Mouse (Mus musculus) embryonic facial prominence, embryonic 10.5 days (tissue): Measurements from ENCODE around the gene Cygb. TPM values are rescaled to one million over a fixed set of nuclear protein-coding genes. Genes with fewer than 3 reads are reported as not detected.

Source experiments
- DNase-seq: peaks from one replicate; pipeline ENCODE4 v3.0.0-alpha.2; 2017; ENCODE audit warnings: low spot score
- H3K27ac ChIP-seq: fragments of 300-500 bp; sonication (generic); replicated peaks from 2 replicates; pipeline ENCODE4 v1.5.1; 2016; ENCODE audit warnings: mild to moderate bottlenecking
- H3K27me3 ChIP-seq: fragments of 300-500 bp; sonication (generic); replicated peaks from 2 replicates; pipeline ENCODE4 v1.6.1; 2016; ENCODE audit warnings: low read depth, mild to moderate bottlenecking; ENCODE audit not compliant: poor library complexity, severe bottlenecking
- H3K36me3 ChIP-seq: fragments of 300-500 bp; sonication (generic); replicated peaks from 2 replicates; pipeline ENCODE4 v1.6.1; 2016; ENCODE audit warnings: mild to moderate bottlenecking, moderate library complexity
- H3K4me1 ChIP-seq: fragments of 300-500 bp; sonication (generic); 2 replicates; pipeline ENCODE4 v1.6.1; 2016
- H3K4me3 ChIP-seq: fragments of 300-500 bp; sonication (generic); 2 replicates; pipeline ENCODE4 v1.5.1; 2016; ENCODE audit warnings: mild to moderate bottlenecking, moderate library complexity
- H3K9me3 ChIP-seq: fragments of 300-500 bp; sonication (generic); 2 replicates; pipeline ENCODE4 v1.6.1; 2016; ENCODE audit warnings: mild to moderate bottlenecking
- WGBS: fragments of 180-500 bp; shearing (Covaris S2); methylation state at CpG from one replicate; pipeline ENCODE4 v1.1.7; 2016; 5-methylcytosine and 5-hydroxymethylcytosine counted together
- polyA plus RNA-seq: library from polyadenylated mRNA; unstranded; fragments of >200 nt; fragmentation: Nextera tagmentation; extraction: Ambion mirVana; gene quantifications from 2 replicates; pipeline ENCODE4 v1.2.1, GENCODE M21; 2016

Cygb gene
- polyA plus RNA-seq, 1 experiment from 2014 or later = 5.0 TPM

DNA sequence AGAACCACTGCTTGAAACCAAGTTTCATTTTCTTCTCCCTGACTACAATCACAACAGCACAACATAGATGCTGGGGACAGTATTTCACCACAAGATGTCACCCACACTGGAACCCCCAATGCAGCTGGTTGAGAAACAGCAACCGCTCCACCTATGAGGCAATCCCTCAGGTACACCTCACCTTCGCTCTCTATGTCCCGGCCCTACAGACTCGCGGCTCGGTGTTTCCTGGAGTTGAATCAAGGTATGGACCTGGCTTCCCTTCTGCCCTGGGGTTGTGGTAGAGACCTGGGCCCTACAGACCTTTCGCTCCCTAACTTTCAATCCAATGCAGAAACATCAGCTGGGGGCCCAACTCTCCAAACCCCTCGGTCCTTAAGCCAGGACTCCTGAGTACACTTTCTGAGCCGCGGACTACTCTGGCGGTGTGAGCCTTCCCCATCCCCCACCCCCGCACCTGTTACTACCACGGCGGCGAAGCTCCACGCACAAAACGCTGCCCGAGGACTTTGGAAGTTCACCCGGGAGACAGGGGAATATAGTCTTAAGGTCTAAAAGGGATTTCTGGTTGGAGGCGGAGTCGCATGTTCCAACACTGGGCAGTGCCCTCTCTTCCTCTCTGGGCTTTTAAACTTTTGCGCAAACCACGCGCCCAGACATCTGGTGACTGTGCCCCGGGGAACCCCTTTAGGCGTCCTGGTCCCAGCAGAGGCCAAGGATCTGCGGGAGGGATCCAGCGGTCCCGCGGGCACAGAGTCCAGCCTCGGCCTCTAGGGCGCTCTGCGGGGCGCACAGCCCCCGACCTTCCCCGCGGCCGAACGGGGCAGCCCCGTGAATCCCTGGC, 30.6 kb downstream of the Cygb start:
- Histone ChIP-seq H3K27me3 (peaks cover 47% of the 10 kb centered on the region), H3K4me1 (peaks cover 65% of the 10 kb centered on the region), H3K9me3 (no peaks in the 10 kb centered on the region), H3K27ac (peak overlapping the region; percentile 82), H3K4me3 (peak overlapping the region; percentile 75), H3K36me3 (no peaks in the 10 kb centered on the region)
- DNase-seq = no peak
- WGBS = 4% methylated on average over 40 of the region's 40 CpGs

DNA sequence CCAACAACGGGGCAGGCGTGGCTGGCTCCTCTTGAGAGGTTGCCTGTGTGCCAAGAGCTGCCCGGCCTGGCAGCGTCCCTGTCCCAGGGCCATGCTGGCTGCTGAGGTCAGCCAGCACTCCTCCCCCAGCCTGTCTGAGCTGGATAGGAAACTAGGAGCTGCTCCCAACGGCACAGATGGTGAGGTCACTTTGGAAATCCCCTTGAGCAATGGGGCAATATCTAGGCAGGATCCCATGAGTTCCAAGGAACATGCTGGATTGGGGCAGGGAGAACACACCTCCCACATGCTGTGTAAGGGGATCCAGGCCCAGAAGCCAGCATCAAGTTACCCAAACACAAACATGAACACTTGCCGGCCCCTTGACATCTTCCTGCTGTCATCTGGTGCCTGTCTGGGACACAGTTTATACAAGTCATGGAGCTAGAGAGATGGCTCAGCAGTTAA, 32.8 kb downstream of the Cygb start:
- 43% methylated on average over 6 of the region's 6 CpGs for WGBS
- H3K36me3 ChIP-seq = no peaks in the 10 kb centered on the region
- peak overlapping the region; percentile 61 for H3K27ac ChIP-seq
- DNase-seq = peak; percentile 55
- peaks cover 78% of the 10 kb centered on the region for H3K4me1 ChIP-seq
- H3K9me3 ChIP-seq = no peaks in the 10 kb centered on the region
- H3K4me3 ChIP-seq = peak overlapping the region; percentile 12
- peaks cover 47% of the 10 kb centered on the region for H3K27me3 ChIP-seq

GRCm38 (mm10) chr11:116620559-116621253, 33.4 kb downstream of the Cygb start:
- Histone ChIP-seq H3K4me1 (peaks cover 84% of the 10 kb centered on the region), H3K36me3 (no peaks in the 10 kb centered on the region), H3K4me3 (peak overlapping the region; percentile 12; the same call in 1 of the 2 replicates), H3K9me3 (no peaks in the 10 kb centered on the region), H3K27me3 (peaks cover 47% of the 10 kb centered on the region), H3K27ac (peak overlapping the region; percentile 61)
- no peak for DNase-seq
- 80% methylated on average over 10 of the region's 10 CpGs for WGBS

DNA sequence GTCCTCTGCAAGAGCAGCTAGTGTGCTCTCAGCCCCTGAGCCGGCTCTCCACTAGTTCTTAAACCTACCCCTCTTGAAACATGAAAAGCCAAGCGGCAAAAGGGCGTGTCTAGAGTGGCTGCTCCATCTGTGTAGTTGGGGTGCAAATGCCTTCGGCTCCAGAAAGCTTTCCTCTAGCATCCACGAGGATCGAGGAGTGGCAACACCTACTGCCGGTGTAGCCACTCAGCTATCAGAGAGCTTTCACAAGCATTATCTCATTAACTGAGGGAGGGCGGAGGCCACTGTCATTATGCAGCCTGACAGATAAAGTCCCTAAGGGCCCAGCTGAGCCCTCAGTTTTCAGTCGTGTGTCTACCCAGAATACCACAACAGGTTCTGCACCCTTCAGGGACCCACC, 34.0 kb downstream of the Cygb start:
- 48% methylated on average over 9 of the region's 9 CpGs for WGBS
- H3K27ac ChIP-seq = no peak overlapping the region; the same call in 1 of the 2 replicates
- no peaks in the 10 kb centered on the region for H3K36me3 ChIP-seq
- no peaks in the 10 kb centered on the region for H3K9me3 ChIP-seq
- no peak for DNase-seq
- H3K4me3 ChIP-seq = no peak overlapping the region
- H3K4me1 ChIP-seq = peaks cover 86% of the 10 kb centered on the region
- H3K27me3 ChIP-seq = peaks cover 46% of the 10 kb centered on the region

DNA sequence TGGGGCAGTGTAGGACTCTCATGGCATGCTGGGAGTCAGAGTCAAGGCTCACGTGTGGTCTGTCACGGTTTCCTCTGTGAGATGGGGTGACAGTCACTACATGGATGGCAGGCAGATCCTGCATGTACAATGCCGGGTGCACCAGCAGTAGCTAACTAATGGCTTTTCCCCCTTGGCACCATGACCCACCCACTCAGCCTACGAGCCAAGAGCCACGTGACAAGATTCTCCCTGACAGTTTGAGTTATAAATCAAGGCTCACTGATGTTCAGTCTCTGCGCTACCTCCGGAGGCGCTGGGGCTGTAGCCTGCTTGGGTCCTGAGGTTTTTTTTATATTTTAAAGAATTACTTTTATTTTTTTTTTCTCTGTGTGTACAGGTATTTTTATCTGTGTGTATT, 34.6 kb downstream of the Cygb start:
- Histone ChIP-seq H3K9me3 (no peaks in the 10 kb centered on the region), H3K27me3 (peaks cover 41% of the 10 kb centered on the region), H3K27ac (no peak overlapping the region), H3K4me3 (no peak overlapping the region), H3K4me1 (peaks cover 85% of the 10 kb centered on the region), H3K36me3 (no peaks in the 10 kb centered on the region)
- WGBS = 85% methylated on average over 8 of the region's 8 CpGs
- DNase-seq = no peak

DNA sequence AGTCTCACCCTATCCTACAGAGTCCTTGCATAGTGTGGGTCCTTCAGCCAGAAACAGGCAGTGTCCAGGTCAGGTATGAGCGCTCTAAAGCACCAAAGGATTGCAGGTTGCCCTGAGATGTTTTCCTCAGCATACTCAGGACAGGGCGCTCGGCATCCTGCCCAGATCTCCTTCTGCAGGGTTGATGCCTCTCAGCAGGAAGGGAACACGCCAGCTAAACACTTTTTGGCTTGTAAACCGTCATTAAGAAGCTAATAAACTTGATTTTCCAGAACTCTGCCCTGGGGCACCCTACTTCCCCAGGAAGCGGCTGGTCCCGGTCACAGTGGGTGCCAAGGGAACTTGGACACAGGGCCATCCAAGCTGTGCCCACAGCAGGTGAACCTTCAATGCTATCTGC, 35.0 kb downstream of the Cygb start:
- Histone ChIP-seq H3K4me3 (no peak overlapping the region), H3K27me3 (peaks cover 39% of the 10 kb centered on the region), H3K36me3 (no peaks in the 10 kb centered on the region), H3K27ac (no peak overlapping the region), H3K4me1 (peaks cover 81% of the 10 kb centered on the region), H3K9me3 (no peaks in the 10 kb centered on the region)
- WGBS = 87% methylated on average over 7 of the region's 7 CpGs
- no peak for DNase-seq

DNA sequence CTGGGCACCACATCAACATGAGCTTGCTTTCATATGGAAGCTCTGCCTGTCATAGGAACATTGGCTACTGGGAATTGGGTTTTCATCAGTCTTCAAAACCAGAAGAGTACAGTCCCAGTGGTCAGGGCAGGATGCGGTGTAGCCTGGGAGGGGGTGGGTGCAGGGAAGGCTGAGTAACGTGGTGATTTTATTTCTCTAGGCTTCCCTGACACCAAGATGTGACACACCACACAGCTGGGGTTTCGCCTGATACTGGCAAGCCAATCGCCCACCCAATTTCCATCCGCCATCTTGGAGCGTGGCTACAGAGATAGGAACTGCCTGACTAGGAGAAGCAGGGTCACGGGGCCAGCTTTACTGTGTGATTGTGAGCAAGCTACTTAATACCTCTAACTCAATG, 35.4 kb downstream of the Cygb start:
- Histone ChIP-seq H3K4me3 (no peak overlapping the region), H3K9me3 (no peaks in the 10 kb centered on the region), H3K27me3 (peaks cover 34% of the 10 kb centered on the region), H3K4me1 (peaks cover 76% of the 10 kb centered on the region), H3K36me3 (no peaks in the 10 kb centered on the region), H3K27ac (no peak overlapping the region)
- DNase-seq = no peak
- 89% methylated on average over 7 of the region's 7 CpGs for WGBS

DNA sequence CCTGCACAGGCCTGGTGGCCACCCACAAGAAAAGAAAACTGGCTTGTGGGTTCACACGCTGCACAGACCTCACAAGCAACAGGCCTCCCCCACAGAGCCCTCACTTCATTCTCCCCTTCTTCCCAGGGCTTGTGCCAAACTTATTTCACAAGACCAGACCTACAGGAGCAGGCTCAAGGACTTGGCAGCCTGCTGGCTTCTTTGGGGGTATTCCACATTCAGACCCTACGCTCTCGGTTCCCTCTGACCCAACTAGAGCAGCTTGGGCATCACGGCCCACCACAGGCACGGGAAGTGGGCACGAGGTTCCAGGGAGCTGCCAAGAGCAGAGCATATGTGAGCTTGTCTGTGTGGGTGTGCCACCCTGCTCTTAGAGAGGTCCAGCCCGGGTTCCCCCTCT, 36.5 kb downstream of the Cygb start:
- no peak overlapping the region for H3K27ac ChIP-seq
- DNase-seq = no peak
- no peak overlapping the region for H3K4me3 ChIP-seq
- H3K27me3 ChIP-seq = peaks cover 24% of the 10 kb centered on the region
- H3K9me3 ChIP-seq = no peaks in the 10 kb centered on the region
- peaks cover 66% of the 10 kb centered on the region for H3K4me1 ChIP-seq
- no peaks in the 10 kb centered on the region for H3K36me3 ChIP-seq
- 89% methylated on average over 7 of the region's 7 CpGs for WGBS

DNA sequence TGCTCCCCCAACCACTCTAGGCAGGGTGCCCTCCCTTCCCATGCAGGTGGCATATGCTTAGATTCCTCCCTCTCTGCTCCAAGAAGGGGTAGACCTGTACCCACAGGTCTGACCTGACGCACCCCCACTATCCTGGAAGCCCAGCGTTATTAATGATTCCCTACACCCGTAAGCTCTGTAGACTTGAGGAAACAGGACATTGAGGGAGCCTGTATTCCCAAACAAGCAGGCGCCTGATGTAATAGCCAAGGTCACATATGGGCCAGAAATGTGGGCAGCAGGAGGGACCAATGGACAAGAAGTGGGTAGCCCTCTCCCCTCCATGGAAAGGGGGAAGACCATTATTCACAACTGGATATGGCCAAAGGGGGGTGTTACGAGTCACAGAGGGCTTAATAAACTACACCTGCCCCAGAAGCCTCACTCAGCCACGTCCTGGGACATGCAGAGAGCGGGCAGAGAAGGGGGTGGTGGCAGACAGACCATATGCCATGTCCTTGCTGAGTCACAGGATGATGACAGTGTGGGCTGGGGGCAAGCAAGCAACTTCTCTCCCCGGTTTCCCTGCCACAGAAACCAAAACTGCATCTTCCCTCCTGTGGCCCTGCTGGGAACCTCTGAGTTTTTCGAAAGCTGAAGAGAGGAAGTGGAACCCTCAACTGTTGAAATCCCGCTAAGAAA, 37.5 kb downstream of the Cygb start:
- 76% methylated on average over 10 of the region's 10 CpGs for WGBS
- Histone ChIP-seq H3K4me1 (peaks cover 55% of the 10 kb centered on the region), H3K9me3 (no peaks in the 10 kb centered on the region), H3K27ac (peak overlapping the region; percentile 48), H3K4me3 (no peak overlapping the region), H3K36me3 (no peaks in the 10 kb centered on the region), H3K27me3 (peaks cover 13% of the 10 kb centered on the region)
- DNase-seq = no peak

DNA sequence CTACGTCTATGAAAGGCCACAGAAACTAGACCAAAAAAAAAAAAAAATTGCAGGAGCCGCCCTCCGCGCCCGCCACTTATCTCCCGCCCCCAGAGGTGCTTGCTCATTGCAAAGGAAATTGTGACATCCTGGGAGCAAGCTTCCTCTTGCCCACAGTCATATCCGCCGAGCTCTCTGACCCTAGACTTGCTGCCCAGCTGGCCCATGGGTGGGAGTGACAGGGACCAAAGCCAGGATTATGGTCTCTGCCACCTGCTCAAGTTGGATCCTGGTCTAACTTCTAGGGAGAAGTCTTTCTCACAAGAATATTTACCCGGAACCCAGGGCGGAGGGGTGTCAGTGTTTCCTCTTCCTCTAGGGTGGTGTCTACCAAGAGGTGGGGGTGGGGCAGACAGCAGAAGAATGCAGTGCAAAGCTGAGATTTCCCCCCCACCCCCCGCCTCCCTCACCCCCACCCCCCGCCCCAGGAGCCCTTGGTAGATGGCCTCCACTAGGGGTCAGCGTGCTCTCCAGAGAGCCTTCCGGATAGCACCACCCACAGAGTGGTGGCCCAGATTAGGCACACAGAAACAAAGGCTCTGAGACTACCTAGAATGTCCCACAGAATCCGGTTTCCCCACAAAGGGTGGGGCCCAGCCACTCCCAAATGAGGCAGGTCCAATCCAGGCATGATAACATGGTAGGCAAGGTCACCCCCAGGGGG, 38.2 kb downstream of the Cygb start:
- H3K27ac ChIP-seq = peak overlapping the region; percentile 48; the same call in 1 of the 2 replicates
- no peaks in the 10 kb centered on the region for H3K36me3 ChIP-seq
- peaks cover 10% of the 10 kb centered on the region for H3K27me3 ChIP-seq
- DNase-seq = peak; percentile 34
- peaks cover 48% of the 10 kb centered on the region for H3K4me1 ChIP-seq
- H3K4me3 ChIP-seq = no peak overlapping the region
- WGBS = 54% methylated on average over 15 of the region's 15 CpGs
- no peaks in the 10 kb centered on the region for H3K9me3 ChIP-seq

DNA sequence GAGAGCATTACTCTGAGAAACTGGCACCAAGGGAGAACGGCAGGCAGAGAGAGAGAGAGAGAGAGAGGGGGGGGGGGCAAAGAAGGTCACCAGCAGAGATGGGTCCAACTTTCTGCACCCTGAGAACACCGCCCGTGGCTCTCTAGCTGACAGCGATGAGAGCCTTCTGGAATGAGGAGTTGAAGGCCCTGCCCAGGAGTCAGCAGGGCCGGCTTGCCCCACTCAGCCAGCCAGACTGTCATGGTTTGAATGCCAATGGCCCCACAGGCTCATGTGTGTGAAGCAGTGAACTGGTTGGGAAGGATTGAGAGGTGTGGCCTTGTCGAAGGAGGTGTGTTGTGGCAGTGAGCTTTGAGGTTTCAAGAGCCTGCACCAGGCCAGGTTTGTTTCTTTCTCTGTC, 40.9 kb downstream of the Cygb start:
- DNase-seq = no peak
- no peak overlapping the region for H3K4me3 ChIP-seq
- WGBS = 93% methylated on average over 6 of the region's 6 CpGs
- H3K27ac ChIP-seq = no peak overlapping the region
- H3K36me3 ChIP-seq = no peaks in the 10 kb centered on the region; the same call in 1 of the 2 replicates
- no peaks in the 10 kb centered on the region; the same call in 1 of the 2 replicates for H3K27me3 ChIP-seq
- peaks cover 50% of the 10 kb centered on the region for H3K4me1 ChIP-seq
- no peaks in the 10 kb centered on the region for H3K9me3 ChIP-seq

DNA sequence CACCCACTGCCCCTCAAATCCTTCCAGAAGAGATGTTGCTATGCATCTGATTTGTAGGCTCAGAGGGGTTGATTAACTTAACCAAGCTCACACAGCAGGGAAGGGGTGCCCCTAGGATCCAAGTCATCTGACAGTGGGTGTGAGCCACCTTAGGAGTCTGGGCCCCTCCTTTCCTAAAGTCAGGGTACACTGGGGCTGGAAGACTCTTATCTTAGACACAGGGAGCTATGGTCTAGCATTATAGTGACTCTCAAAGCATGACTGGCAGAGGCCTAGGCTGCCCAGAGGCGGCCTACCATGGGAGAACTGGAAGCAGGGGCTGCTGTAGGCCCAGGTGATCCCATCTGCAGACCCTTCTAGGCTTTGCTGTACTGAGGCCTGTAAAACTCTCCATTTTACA, 41.6 kb downstream of the Cygb start:
- H3K36me3 ChIP-seq = no peaks in the 10 kb centered on the region; the same call in 1 of the 2 replicates
- no peak overlapping the region for H3K4me3 ChIP-seq
- WGBS = 84% methylated on average over 1 of the region's 1 CpGs
- peaks cover 44% of the 10 kb centered on the region for H3K4me1 ChIP-seq
- H3K27ac ChIP-seq = no peak overlapping the region; the same call in 1 of the 2 replicates
- no peaks in the 10 kb centered on the region for H3K27me3 ChIP-seq
- DNase-seq = no peak
- no peaks in the 10 kb centered on the region for H3K9me3 ChIP-seq
